Mouse (Mus musculus) cerebellum, adult (tissue): ENCODE measurements around the gene Oxld1.
A peak's percentile ranks its signal among the peaks of the same experiment; 100 is the strongest.
"Not testable (repeated sequence)": the region's sequence is repeated elsewhere in the genome, so short reads cannot be mapped to it uniquely, and the experiment has no call there.

Source experiments
- ATAC-seq: cut with Nextera tagmentation; 2 replicates; pipeline ENCODE4 v1.9.2; 2017; ENCODE audit warnings: mild to moderate bottlenecking, moderate library complexity, mixed read lengths; ENCODE audit not compliant: insufficient number of reproducible peaks, low FRiP score, low TSS enrichment

The Oxld1 gene

GRCm38 (mm10) chr11:120437152-120437856 is 20.6 kb downstream of the Oxld1 start, which contains the start of gene Nploc4:
TSS of gene Nploc4 (minus strand) at chr11:120437708.
- ATAC-seq = peak; percentile 40; the same call in 1 of the 2 replicates

GRCm38 (mm10) chr11:120426727-120427126 is 31.1 kb downstream of the Oxld1 start:
- ATAC-seq = no peak

DNA sequence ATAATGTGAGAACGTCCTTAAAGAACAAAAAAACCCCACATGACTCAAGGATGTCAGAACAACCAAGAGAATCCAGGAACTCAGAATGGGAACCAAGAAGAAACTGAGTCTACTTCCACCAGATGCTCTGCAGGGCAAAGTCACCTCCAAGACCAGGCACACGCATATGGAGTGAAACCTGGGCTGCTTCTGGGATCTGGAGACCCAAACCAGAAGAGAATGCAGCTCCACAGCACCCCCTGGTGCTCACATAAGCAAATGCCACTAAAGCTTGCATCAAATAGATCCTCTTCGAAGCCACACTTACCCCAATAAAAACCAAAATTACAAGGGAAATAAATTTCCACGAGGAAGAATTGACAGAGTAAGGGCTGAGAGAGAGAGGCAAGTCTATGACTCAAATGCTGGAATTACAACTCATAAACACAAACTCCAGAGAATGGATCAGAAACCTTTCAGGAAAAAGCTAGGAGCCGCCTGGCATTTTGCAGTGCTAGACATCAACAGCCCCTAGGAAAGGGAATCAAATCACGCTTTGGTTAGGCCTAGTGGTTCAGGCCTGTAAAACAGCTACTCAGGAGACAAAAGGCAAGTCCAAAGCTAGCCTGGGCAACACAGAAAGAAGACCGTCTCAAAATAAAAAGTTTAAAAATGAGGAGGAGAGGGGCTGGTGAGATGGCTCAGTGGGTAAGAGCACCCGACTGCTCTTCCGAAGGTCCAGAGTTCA is 34.1 kb downstream of the Oxld1 start:
- no peak for ATAC-seq

GRCm38 (mm10) chr11:120422651-120423568 is 35.0 kb downstream of the Oxld1 start:
- no peak for ATAC-seq

DNA sequence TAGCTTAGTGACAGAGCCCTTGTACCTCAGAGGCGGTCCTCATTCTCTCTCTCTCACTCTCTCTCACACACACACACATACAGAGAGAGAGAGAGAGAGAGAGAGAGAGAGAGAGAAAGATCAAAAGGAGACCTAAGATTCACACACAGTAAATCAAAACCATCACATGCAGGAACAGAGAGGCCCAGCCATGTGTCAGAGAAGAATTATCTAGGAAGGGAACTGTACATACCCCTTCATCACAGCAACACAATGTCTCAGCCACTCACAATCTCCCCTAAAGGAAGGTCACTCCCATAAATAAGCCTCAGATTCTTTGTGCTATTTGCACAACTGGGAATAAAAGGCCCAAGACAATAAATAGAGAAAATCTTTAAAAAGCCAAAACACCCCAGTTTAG is 39.3 kb downstream of the Oxld1 start:
- no peak for ATAC-seq

DNA sequence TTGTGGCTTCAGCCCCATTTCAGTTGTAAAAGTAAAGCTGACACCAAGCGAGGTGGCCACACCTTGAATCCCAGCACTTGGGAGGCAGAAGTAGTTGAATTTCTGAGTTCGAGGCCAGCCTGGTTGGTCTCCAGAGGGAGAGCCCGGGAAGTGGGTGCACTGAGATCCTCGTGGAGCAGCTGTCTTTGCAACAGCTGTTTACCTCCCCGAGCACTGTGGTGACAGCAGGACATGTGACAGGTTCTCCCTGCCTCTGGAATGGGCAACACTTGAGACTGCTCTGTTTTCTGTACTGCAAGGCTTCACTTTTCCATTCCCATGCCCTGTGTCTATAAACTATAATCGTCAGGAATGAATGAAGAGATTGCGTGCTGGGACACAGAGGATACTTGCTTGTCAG is 40.0 kb downstream of the Oxld1 start:
- no peak for ATAC-seq

DNA sequence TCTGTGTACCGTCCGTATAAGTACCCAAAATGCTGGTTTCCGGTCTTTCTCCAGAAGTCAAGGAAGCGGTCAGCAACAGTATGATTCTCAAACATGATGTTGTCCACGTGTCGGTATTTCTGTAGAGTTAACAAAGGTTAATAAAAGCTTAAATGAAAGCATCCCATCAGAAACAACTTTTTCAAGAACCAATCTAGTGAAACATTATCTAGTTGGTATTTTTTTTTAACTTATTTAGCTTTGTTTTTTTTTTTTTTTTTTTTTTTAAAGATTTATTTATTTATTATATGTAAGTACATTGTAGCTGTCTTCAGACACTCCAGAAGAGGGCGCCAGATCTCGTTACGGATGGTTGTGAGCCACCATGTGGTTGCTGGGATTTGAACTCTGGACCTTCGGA is 44.2 kb downstream of the Oxld1 start:
- not testable (repeated sequence) for ATAC-seq
